ENCODE assay signal across 8 mouse cellular contexts in the genomic region with DNA sequence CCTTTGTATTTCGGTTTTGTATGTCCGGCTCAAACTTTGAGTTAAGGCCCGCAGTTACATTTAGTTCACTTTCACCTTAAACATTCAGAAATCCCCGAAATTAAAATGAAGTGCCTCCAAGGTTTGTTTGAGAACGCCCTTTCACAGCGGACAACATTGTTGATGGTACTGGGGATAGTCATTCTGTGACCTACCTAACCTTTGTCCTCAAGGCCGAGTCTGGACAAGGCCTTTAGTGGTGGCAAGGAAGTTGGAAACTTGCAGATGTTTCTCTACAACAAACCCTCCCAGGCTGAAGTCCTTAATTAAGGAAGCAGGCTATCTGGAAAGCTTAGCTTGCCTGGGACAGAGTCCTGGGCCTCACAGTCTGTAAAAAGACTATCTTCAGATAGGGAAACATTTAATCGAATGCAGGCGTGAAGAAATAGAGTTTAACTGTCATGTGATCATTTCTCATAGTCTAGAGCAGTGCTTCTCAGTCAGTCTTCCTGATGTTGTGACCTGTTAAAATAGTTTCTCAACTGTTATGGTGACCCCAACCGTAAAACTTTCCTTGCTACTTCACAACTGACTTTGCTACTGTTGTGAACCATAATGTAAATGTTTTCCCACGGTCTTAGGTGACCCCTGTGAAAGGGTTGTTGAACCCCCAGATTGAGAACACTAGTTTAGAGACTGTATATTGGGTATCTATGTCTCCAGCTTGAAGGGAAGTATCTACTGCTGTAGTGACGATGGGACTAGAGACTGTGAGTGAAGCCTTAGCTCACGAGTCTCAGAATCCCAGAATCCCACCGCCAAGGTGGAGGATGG. TPM values are rescaled to one million over a fixed set of nuclear protein-coding genes. Genes with fewer than 3 reads are reported as not detected.
DNase-seq lines count a peak whose midpoint lies in the region; ATAC-seq and TF ChIP-seq lines count a peak whose summit lies in the region.

No protein-coding gene starts in this region.

- no peak for TF ChIP-seq CTCF in lung, embryonic 14.5 days (IDR thresholded peaks at IDR 0.05; ENCODE audit: low read depth)

- H3K9ac ChIP-seq in lung, embryonic 14.5 days, result peak overlapping the region; percentile 97
- peak overlapping the region; percentile 97 for H3K9ac ChIP-seq in embryonic facial prominence, embryonic 13.5 days
- H3K9ac ChIP-seq in hindbrain, embryonic 16.5 days (ENCODE audit: low read depth, low read length), result peak overlapping the region; percentile 94

- no peak for ATAC-seq in lung, embryonic 14.5 days (ENCODE audit: insufficient read depth)
- ATAC-seq in embryonic facial prominence, embryonic 13.5 days (ENCODE audit: insufficient number of reproducible peaks, insufficient read depth, low FRiP score, low TSS enrichment, low read depth), result no peak
- ATAC-seq in hindbrain, embryonic 16.5 days, result no peak

- peak; percentile 34 for DNase-seq in lung, embryonic 14.5 days
- DNase-seq in lung, postnatal 4 days, result no peak
- DNase-seq in lung, postnatal 10 days, result peak; percentile 14
- DNase-seq in cerebellum, adult 8-10 months, result no peak
- no peak for DNase-seq in layer of hippocampus, postnatal 36 days
- DNase-seq in ovary, postnatal 36 days (ENCODE audit: low spot score), result no peak

- H3K4me3 ChIP-seq in lung, embryonic 14.5 days (ENCODE audit: low read depth, low read length), result peak overlapping the region; percentile 93
- peak overlapping the region; percentile 92 for H3K4me3 ChIP-seq in embryonic facial prominence, embryonic 13.5 days
- H3K4me3 ChIP-seq in hindbrain, embryonic 16.5 days (ENCODE audit: low read length), result peak overlapping the region; percentile 79

- peaks cover 8% of the 10 kb centered on the region; the same call in 1 of the 2 replicates for H3K36me3 ChIP-seq in lung, embryonic 14.5 days (ENCODE audit: insufficient read depth)
- H3K36me3 ChIP-seq in embryonic facial prominence, embryonic 13.5 days, result peaks cover 17% of the 10 kb centered on the region
- H3K36me3 ChIP-seq in hindbrain, embryonic 16.5 days (ENCODE audit: control insufficient read depth, insufficient read depth, low read length), result no peaks in the 10 kb centered on the region

- H3K4me1 ChIP-seq in lung, embryonic 14.5 days (ENCODE audit: insufficient read depth), result peaks cover 8% of the 10 kb centered on the region
- peaks cover 53% of the 10 kb centered on the region for H3K4me1 ChIP-seq in embryonic facial prominence, embryonic 13.5 days
- peaks cover 37% of the 10 kb centered on the region for H3K4me1 ChIP-seq in hindbrain, embryonic 16.5 days (ENCODE audit: control insufficient read depth, insufficient read depth, low read depth, low read length)

- no peaks in the 10 kb centered on the region for H3K27me3 ChIP-seq in lung, embryonic 14.5 days (ENCODE audit: insufficient read depth, low read length)
- no peaks in the 10 kb centered on the region for H3K27me3 ChIP-seq in embryonic facial prominence, embryonic 13.5 days
- H3K27me3 ChIP-seq in hindbrain, embryonic 16.5 days (replicated peaks; ENCODE audit: control insufficient read depth, insufficient read depth, low read length), result no peaks in the 10 kb centered on the region

- 5% methylated on average over 14 of the region's 14 CpGs for WGBS in lung, embryonic 14.5 days
- 7% methylated on average over 14 of the region's 14 CpGs for WGBS in embryonic facial prominence, embryonic 13.5 days
- WGBS in hindbrain, embryonic 16.5 days, result 11% methylated on average over 14 of the region's 14 CpGs

- peak overlapping the region; percentile 77 for H3K4me2 ChIP-seq in lung, embryonic 14.5 days
- peak overlapping the region; percentile 92 for H3K4me2 ChIP-seq in embryonic facial prominence, embryonic 13.5 days
- peak overlapping the region; percentile 75 for H3K4me2 ChIP-seq in hindbrain, embryonic 16.5 days (ENCODE audit: low read length)

- no peaks in the 10 kb centered on the region for H3K9me3 ChIP-seq in lung, embryonic 14.5 days (ENCODE audit: low read depth, low read length)
- no peaks in the 10 kb centered on the region for H3K9me3 ChIP-seq in embryonic facial prominence, embryonic 13.5 days
- H3K9me3 ChIP-seq in hindbrain, embryonic 16.5 days (ENCODE audit: control insufficient read depth, low read length), result no peaks in the 10 kb centered on the region

- H3K27ac ChIP-seq in lung, embryonic 14.5 days (ENCODE audit: low read depth), result peak overlapping the region; percentile 93
- H3K27ac ChIP-seq in embryonic facial prominence, embryonic 13.5 days, result peak overlapping the region; percentile 94
- H3K27ac ChIP-seq in hindbrain, embryonic 16.5 days (ENCODE audit: low read depth, low read length), result no peak overlapping the region

RNA-seq across cellular contexts. Expression of gene Ctnnb1, which starts 6.0 kb away (rescaled TPM):
- 701 and 711 TPM in 2 replicates for polyA plus RNA-seq in lung, embryonic 14.5 days (2014; fragmentation: Nextera tagmentation; extraction: Ambion mirVana)
- 774 and 809 TPM in 2 replicates for polyA plus RNA-seq in embryonic facial prominence, embryonic 13.5 days (2015; fragmentation: Nextera tagmentation; extraction: Ambion mirVana)
- polyA plus RNA-seq in hindbrain, embryonic 16.5 days (2015; fragmentation: Nextera tagmentation; extraction: Ambion mirVana), result 350 and 375 TPM in 2 replicates
- 100 to 1,000 TPM; 576 to 592 TPM for total RNA-seq in layer of hippocampus, postnatal 36 days (2021)

Comparison
In these comparisons a context has a peak if more than half of its experiments do, and no peak if none do; other contexts are left out.
1. DNase-seq: peak in lung, embryonic 14.5 days (single experiment) and lung, postnatal 10 days (single experiment); none in lung, postnatal 4 days (0 of 2), cerebellum, adult 8-10 months (single experiment), layer of hippocampus, postnatal 36 days (0 of 2) and ovary, postnatal 36 days (single experiment).
2. Peak in every context shown above with its lines, with median percentiles within 50 percentile points of each other: H3K4me2 ChIP-seq, H3K4me3 ChIP-seq and H3K9ac ChIP-seq.